Mouse (Mus musculus) cerebellum, adult 2 months (tissue): Measurements from ENCODE around the gene Fgd2.

ENCODE experiments used
- CTCF ChIP-seq: fragments of 200-500 bp; IDR thresholded peaks from 2 replicates; pipeline ENCODE4 v1.5.1; 2011; ENCODE audit warnings: low read depth, mild to moderate bottlenecking, control low read depth, low read length, moderate library complexity, borderline replicate concordance; ENCODE audit not compliant: insufficient read depth
- POLR2A ChIP-seq: fragments of 200-500 bp; IDR thresholded peaks from 2 replicates; pipeline ENCODE4 v1.6.1; 2011; ENCODE audit warnings: low read length, control low read depth, borderline replicate concordance; ENCODE audit not compliant: insufficient read depth

GRCm38 (mm10) chr17:29321765-29322602 is 38.7 kb upstream of the Fgd2 start:
- TF ChIP-seq POLR2A (no peak), CTCF (no peak)
